Mouse (Mus musculus) kidney, embryonic 15.5 days (tissue): Measurements from ENCODE around the gene Pcsk7. TPM values are rescaled to one million over a fixed set of nuclear protein-coding genes. Genes with fewer than 3 reads are reported as not detected.

Experiments
- ATAC-seq: fragments of 200-750 bp; cut with Nextera tagmentation; replicated peaks from 2 replicates; pipeline ENCODE4 v1.8.0; 2017; ENCODE audit warnings: moderate TSS enrichment; ENCODE audit not compliant: low FRiP score
- H3K27ac ChIP-seq: fragments of 300-500 bp; sonication (generic); 2 replicates; pipeline ENCODE4 v1.5.1; 2015; ENCODE audit warnings: mild to moderate bottlenecking, inconsistent platforms
- H3K27me3 ChIP-seq: fragments of 300-500 bp; sonication (generic); 2 replicates; pipeline ENCODE4 v1.6.1; 2015; ENCODE audit warnings: inconsistent platforms
- H3K36me3 ChIP-seq: fragments of 300-500 bp; sonication (generic); 2 replicates; pipeline ENCODE4 v1.6.1; 2015; ENCODE audit warnings: inconsistent platforms
- H3K4me1 ChIP-seq: fragments of 300-500 bp; sonication (generic); 2 replicates; pipeline ENCODE4 v1.6.1; 2015; ENCODE audit warnings: inconsistent platforms
- H3K4me2 ChIP-seq: fragments of 300-500 bp; sonication (generic); 2 replicates; pipeline ENCODE4 v1.6.1; 2015; ENCODE audit warnings: moderate library complexity, mild to moderate bottlenecking, inconsistent platforms
- H3K4me3 ChIP-seq: fragments of 300-500 bp; sonication (generic); replicated peaks from 2 replicates; pipeline ENCODE4 v1.5.1; 2015; ENCODE audit warnings: mild to moderate bottlenecking, inconsistent platforms
- H3K9ac ChIP-seq: fragments of 300-500 bp; sonication (generic); 2 replicates; pipeline ENCODE4 v1.6.1; 2015; ENCODE audit warnings: mild to moderate bottlenecking, inconsistent platforms
- H3K9me3 ChIP-seq: fragments of 300-500 bp; sonication (generic); replicated peaks from 2 replicates; pipeline ENCODE4 v1.6.1; 2016; ENCODE audit warnings: inconsistent platforms
- WGBS: fragments of 180-500 bp; shearing (Covaris S2); methylation state at CpG from one replicate; pipeline ENCODE4 v1.1.7; 2015; ENCODE audit warnings: mixed read lengths; 5-methylcytosine and 5-hydroxymethylcytosine counted together
- polyA plus RNA-seq: library from polyadenylated mRNA; unstranded; fragments of >200 nt; fragmentation: Nextera tagmentation; extraction: Ambion mirVana; gene quantifications from 2 replicates; pipeline ENCODE4 v1.2.1, GENCODE M21; 2015

The Pcsk7 gene
- polyA plus RNA-seq, 1 experiment from 2014 or later: 22.0 TPM

- H3K4me1 ChIP-seq: no peaks in the 10 kb centered on the region
- H3K36me3 ChIP-seq: peaks cover 84% of the 10 kb centered on the region
- H3K9ac ChIP-seq: no peak overlapping the region
- H3K27me3 ChIP-seq: no peaks in the 10 kb centered on the region
- no peak for ATAC-seq
- WGBS: 87% methylated on average over 16 of the region's 16 CpGs
- H3K9me3 ChIP-seq: no peaks in the 10 kb centered on the region
- H3K27ac ChIP-seq: no peak overlapping the region
- H3K4me2 ChIP-seq: no peak overlapping the region
- no peak overlapping the region for H3K4me3 ChIP-seq
These were observed 36.2 kb downstream of the Pcsk7 start for GRCm38 (mm10) chr9:45942464-45942863.

GRCm38 (mm10) chr9:45942916-45943315 is 36.6 kb downstream of the Pcsk7 start:
- Histone ChIP-seq H3K4me2 (no peak overlapping the region), H3K27me3 (no peaks in the 10 kb centered on the region), H3K36me3 (peaks cover 85% of the 10 kb centered on the region), H3K4me1 (no peaks in the 10 kb centered on the region), H3K9ac (no peak overlapping the region), H3K4me3 (no peak overlapping the region), H3K9me3 (no peaks in the 10 kb centered on the region), H3K27ac (no peak overlapping the region)
- WGBS: 97% methylated on average over 8 of the region's 8 CpGs
- no peak for ATAC-seq

- WGBS: 89% methylated on average over 8 of the region's 8 CpGs
- Histone ChIP-seq H3K27ac (no peak overlapping the region), H3K9me3 (no peaks in the 10 kb centered on the region), H3K4me1 (no peaks in the 10 kb centered on the region), H3K9ac (no peak overlapping the region), H3K36me3 (peaks cover 86% of the 10 kb centered on the region), H3K4me3 (no peak overlapping the region), H3K4me2 (no peak overlapping the region), H3K27me3 (no peaks in the 10 kb centered on the region)
- ATAC-seq: no peak
These were observed 37.6 kb downstream of the Pcsk7 start for GRCm38 (mm10) chr9:45943628-45944505.

- Histone ChIP-seq H3K36me3 (peaks cover 89% of the 10 kb centered on the region), H3K27me3 (no peaks in the 10 kb centered on the region), H3K4me1 (no peaks in the 10 kb centered on the region), H3K4me2 (no peak overlapping the region), H3K9ac (no peak overlapping the region), H3K27ac (no peak overlapping the region), H3K4me3 (no peak overlapping the region), H3K9me3 (no peaks in the 10 kb centered on the region)
- ATAC-seq: no peak
- 78% methylated on average over 13 of the region's 13 CpGs for WGBS
These were observed 38.5 kb downstream of the Pcsk7 start for GRCm38 (mm10) chr9:45944506-45945400.

- 90% methylated on average over 13 of the region's 13 CpGs for WGBS
- Histone ChIP-seq H3K9ac (no peak overlapping the region), H3K36me3 (peaks cover 96% of the 10 kb centered on the region), H3K27me3 (no peaks in the 10 kb centered on the region), H3K27ac (no peak overlapping the region), H3K4me1 (no peaks in the 10 kb centered on the region), H3K4me2 (no peak overlapping the region), H3K9me3 (no peaks in the 10 kb centered on the region), H3K4me3 (no peak overlapping the region)
- no peak for ATAC-seq
These were observed 39.4 kb downstream of the Pcsk7 start for GRCm38 (mm10) chr9:45945721-45946120.

- 87% methylated on average over 16 of the region's 16 CpGs for WGBS
- Histone ChIP-seq H3K9ac (no peak overlapping the region), H3K27ac (no peak overlapping the region), H3K36me3 (peaks cover 93% of the 10 kb centered on the region), H3K4me1 (no peaks in the 10 kb centered on the region), H3K27me3 (no peaks in the 10 kb centered on the region), H3K4me2 (no peak overlapping the region), H3K4me3 (no peak overlapping the region), H3K9me3 (no peaks in the 10 kb centered on the region)
- no peak for ATAC-seq
These were observed 40.0 kb downstream of the Pcsk7 start for GRCm38 (mm10) chr9:45946182-45946871.

GRCm38 (mm10) chr9:45946872-45947183 is 40.5 kb downstream of the Pcsk7 start:
- H3K36me3 ChIP-seq: peaks cover 93% of the 10 kb centered on the region
- H3K4me1 ChIP-seq: no peaks in the 10 kb centered on the region
- H3K4me3 ChIP-seq: no peak overlapping the region
- H3K27me3 ChIP-seq: no peaks in the 10 kb centered on the region
- no peak overlapping the region for H3K4me2 ChIP-seq
- H3K9me3 ChIP-seq: no peaks in the 10 kb centered on the region
- H3K27ac ChIP-seq: no peak overlapping the region
- 80% methylated on average over 10 of the region's 10 CpGs for WGBS
- ATAC-seq: no peak
- H3K9ac ChIP-seq: no peak overlapping the region

- no peaks in the 10 kb centered on the region for H3K9me3 ChIP-seq
- H3K36me3 ChIP-seq: peaks cover 51% of the 10 kb centered on the region
- H3K4me3 ChIP-seq: no peak overlapping the region
- H3K27me3 ChIP-seq: no peaks in the 10 kb centered on the region
- no peak overlapping the region for H3K27ac ChIP-seq
- H3K4me1 ChIP-seq: peaks cover 23% of the 10 kb centered on the region
- no peak overlapping the region for H3K9ac ChIP-seq
- no peak for ATAC-seq
- H3K4me2 ChIP-seq: no peak overlapping the region
- 91% methylated on average over 4 of the region's 4 CpGs for WGBS
These were observed 45.8 kb downstream of the Pcsk7 start for GRCm38 (mm10) chr9:45952057-45952456.

- H3K9ac ChIP-seq: no peak overlapping the region
- peak overlapping the region; percentile 82 for H3K4me3 ChIP-seq
- peaks cover 45% of the 10 kb centered on the region for H3K36me3 ChIP-seq
- H3K27ac ChIP-seq: no peak overlapping the region
- WGBS: 86% methylated on average over 7 of the region's 7 CpGs
- H3K27me3 ChIP-seq: no peaks in the 10 kb centered on the region
- ATAC-seq: no peak
- peak overlapping the region; percentile 83; the same call in 1 of the 2 replicates for H3K4me2 ChIP-seq
- peaks cover 23% of the 10 kb centered on the region for H3K4me1 ChIP-seq
- H3K9me3 ChIP-seq: no peaks in the 10 kb centered on the region
These were observed 46.6 kb downstream of the Pcsk7 start for GRCm38 (mm10) chr9:45952890-45953289.

- H3K27me3 ChIP-seq: no peaks in the 10 kb centered on the region
- H3K4me1 ChIP-seq: peaks cover 27% of the 10 kb centered on the region
- 42% methylated on average over 13 of the region's 13 CpGs for WGBS
- no peaks in the 10 kb centered on the region for H3K9me3 ChIP-seq
- H3K36me3 ChIP-seq: peaks cover 37% of the 10 kb centered on the region
- H3K27ac ChIP-seq: peak overlapping the region; percentile 90
- H3K9ac ChIP-seq: peak overlapping the region; percentile 87
- H3K4me3 ChIP-seq: peak overlapping the region; percentile 82
- H3K4me2 ChIP-seq: peak overlapping the region; percentile 83
- no peak for ATAC-seq
These were observed 47.4 kb downstream of the Pcsk7 start for GRCm38 (mm10) chr9:45953511-45954293.
